Mouse (Mus musculus) layer of hippocampus, postnatal 25 days (tissue): ENCODE results near the gene Tgm1. TPM values are rescaled to one million over a fixed set of nuclear protein-coding genes. Genes with fewer than 3 reads are reported as not detected.

Experiments
- DNase-seq, 2 experiments: peaks; one replicate each; pipeline ENCODE4 v3.0.0; 2022; ENCODE audit warnings: mixed read lengths in 2 of 2, low spot score in 1 of 2; ENCODE audit errors: extremely low spot score in 1 of 2
- total RNA-seq, 2 experiments: library from RNA; stranded (reverse); gene quantifications; 2 replicates each; pipeline ENCODE4 v1.2.3; 2021

Tgm1 gene
- total RNA-seq, 2 experiments from 2014 or later: 0.17 to 0.23 TPM

DNA sequence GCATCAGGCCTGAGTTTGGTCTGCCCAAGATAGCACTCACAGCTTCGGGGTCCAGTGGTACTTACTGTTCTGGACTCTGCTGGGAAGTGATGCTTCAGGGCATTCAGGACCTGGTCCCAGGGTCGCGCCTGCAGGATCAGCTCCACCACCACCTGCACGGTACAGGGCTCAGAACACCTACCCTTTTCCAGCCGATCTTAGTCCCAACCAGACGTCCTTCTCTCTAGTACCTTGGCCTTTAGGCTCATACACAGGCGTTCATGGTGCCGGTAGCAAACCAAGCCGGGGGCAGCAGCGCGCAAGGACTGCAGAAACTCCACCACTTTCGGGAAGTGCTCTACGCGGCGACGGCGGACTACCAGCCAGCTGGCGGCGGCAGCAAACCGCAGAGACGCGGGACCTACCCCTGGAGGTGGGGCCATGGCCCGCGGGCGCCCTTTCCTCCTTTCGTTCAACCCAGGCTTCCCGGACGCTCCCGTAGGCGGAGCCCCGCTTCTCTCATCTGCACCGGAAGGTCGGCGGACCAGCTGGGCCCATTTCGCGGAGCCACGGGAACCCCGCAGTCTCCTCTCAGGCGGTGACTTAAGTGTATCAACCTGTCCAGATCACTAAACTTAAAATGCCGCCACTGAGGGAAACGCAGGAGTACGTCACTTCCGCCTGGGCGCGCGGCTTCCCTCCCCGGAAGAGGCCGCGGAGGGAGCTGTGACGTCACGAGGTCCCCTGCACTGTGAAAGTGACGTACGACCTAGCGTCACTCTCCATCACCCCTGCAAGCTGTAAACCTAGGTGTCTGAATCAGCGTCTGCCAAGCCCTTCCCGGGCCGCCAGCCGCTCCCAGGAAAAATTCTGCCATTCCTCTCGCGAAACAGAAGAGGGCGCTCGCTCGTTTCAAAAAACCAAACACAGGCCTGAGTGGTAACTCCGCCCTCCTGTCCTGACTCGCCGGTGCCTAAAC, 32.3 kb downstream of the Tgm1 start, which contains the start of gene Tinf2:
Gene Tinf2 (minus strand): TSS at position 661 of the 958 bp plus-strand sequence.
- peak; percentile 91 to 92 for DNase-seq

DNA sequence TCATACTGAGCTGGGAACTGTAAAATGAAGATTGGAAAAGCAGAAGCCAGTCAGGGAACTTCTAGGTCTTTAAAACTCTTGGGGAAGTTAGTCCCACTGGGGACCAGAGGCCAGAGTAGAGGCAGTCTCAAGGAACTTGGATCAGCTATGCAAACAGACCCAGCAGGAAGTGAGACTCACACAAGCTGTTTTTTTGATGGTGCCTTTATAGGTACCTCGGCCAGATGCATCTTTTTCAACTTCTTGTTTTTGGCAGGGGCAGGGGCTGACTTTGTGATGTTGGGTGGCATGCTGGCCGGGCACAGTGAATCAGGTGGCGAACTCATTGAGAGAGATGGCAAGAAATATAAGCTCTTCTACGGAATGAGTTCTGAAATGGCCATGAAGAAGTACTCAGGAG, 36.1 kb downstream of the Tgm1 start:
- no peak for DNase-seq

DNA sequence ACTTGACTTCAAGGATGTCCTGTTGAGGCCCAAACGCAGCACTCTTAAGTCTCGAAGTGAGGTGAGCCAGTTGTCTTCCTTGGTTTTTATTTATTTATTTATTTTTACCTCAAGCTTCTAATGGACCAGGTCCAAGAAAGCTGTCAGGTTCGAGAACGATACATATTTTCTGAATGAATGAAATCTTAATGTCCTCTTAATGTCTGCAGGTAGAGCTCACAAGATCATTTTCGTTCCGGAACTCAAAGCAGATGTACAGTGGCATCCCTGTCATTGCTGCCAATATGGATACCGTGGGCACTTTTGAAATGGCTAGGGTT, 41.0 kb downstream of the Tgm1 start:
- no peak for DNase-seq

DNA sequence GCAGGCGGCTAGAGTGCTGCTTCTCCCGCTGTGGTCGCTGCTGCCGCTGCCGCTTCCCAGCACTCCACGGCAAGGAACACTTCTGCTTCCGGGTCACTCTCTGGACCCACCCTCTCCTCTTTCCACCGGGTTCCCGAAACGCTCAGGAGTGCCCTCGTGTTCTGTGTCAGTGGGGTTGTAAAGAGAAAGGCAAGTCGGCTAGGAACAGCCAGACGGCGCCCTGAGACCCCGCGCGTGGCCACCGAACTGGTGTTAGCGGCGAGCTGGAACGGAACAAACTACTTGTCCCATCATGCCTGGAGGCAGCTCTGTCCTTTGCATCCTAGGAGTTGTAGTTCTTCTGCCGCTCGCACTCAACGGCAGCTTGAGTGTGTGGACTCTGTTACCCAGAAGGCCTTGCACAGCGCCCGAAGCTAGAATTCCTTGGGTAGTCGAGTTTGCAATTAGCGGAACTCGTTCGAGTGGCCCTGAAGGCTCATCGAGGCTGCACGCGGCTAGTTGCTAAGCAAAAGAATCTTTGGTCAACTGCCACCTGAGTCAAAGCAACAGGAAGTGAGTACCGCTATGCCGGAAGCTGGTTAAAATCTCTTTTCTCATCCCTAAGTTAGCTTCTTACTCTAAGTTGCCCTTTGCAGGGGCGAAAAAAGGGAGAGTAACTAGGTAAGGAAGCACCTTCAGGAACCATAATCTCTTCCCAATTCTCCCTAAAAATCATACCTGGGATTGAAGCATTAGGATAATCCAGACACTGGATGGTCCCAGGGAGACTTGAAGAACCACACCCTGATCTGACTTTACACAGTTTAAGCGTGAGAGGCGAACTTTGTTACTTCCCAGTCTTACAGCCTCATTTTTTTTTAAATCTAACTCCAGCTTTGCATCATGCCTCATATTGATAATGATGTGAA, 41.6 kb downstream of the Tgm1 start, which contains the start of the genes Gmpr2 and Nedd8:
Gene Gmpr2 (plus strand): TSS at position 109 of the 908 bp plus-strand sequence.
Gene Nedd8 (minus strand): TSS at position 292 of the 908 bp plus-strand sequence.
- DNase-seq: peak; percentile 70 to 90

DNA sequence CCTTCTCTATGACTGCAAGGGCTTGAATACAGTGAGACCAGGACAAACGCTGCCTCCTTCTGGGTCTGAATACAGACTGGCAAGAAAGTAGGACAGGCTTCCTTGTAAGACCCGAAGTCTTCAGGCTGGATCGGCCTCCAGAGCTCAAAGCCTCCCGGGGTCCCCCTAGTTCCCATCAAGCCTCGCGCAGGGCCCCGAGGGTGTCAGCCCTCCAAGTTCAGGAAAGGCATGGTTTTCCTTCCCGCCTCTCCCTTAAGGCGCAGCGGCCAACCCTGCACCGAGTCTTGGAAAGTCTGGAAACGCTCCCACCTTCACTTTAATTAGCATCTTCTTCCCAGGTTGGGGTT, 42.3 kb downstream of the Tgm1 start:
- no peak for DNase-seq

DNA sequence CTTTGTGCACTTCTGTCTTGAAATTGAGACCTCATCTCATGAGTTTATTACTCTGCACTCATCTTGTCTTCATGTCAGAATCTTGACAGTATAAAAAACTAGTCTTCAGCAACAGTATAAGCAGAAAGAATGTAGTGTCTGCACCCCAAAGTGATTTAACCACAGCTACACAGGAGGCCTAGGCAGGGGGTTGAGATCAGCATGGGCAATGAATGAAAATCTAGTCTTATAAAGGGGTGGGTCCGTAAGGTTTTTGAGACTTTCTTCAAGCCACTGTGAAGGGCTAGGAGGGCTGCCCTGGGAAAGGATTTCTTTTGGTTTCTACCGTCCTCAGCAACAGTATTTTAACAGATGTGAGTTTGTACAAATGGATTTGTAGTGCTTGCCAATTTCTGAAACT, 53.1 kb downstream of the Tgm1 start:
- DNase-seq: no peak

DNA sequence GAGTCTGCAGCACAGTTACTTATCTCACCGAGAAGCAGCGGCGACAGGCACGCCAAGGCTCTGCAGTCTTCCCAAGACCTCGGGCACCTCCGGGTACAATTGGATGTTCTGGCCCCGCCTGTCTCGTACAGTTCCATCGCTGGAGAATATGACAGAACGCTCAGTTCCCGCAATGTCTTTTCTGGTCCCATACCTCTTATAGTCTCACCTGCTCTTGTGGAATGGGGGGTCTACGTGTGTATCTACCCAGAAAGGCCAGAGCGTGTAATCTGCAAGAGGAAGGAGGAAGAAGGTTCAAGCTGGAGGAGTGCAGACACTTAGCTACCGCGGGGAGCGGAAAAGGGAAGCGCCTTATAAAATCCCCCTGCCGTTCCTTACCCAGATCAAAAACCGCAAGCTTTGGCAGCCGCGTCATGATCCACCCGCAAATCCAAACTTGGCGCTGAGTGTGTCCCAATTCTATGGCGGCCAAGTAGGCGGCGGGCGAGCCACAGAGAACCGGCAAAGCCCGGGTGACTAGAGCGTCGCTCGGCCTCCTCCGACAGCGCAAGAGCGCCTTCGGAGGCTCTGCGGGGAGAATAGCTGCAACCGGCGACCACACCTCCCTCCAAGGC, 53.7 kb downstream of the Tgm1 start, which contains the start of gene Mdp1:
Gene Mdp1 (minus strand): TSS at position 549 of the 614 bp plus-strand sequence.
- peak; percentile 67 to 68 for DNase-seq

DNA sequence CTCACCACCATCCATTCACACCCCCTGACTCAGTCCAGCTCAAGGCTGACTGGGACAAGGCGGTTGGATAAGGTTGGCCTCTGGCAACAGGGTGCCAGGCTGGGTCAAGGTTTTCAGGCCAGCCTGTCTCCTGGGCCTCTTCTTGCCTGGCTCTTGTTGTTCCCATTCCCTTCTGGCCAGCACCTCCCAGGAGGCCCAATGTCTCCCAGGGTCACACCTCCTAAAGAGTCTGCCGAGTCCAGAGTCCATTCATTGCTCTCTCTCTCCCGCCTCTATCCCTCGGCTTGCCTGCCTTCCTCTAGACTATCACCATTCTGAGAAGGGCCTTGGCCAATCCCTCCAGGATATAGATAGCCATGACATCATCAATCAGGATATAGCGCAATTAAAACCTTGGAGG, 55.7 kb downstream of the Tgm1 start:
- no peak for DNase-seq

DNA sequence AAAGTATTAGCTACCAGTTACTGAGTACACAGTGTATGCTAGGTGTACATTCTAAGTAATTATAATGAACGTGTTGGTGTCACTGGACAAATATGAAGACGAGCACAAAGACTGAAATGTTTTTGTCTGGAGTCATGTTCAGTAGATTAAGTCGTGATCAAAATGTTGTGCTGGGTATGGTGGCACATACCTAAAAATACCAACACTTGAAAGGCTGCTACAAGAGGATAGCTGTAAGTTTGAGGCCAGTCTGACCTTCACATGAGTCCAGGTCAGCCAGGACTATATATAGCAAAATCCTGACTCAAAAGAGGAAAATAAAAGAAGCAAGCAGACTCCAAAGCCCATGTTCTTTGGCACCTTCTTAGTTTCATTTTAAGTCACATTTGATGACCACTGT, 56.8 kb downstream of the Tgm1 start:
- no peak for DNase-seq

DNA sequence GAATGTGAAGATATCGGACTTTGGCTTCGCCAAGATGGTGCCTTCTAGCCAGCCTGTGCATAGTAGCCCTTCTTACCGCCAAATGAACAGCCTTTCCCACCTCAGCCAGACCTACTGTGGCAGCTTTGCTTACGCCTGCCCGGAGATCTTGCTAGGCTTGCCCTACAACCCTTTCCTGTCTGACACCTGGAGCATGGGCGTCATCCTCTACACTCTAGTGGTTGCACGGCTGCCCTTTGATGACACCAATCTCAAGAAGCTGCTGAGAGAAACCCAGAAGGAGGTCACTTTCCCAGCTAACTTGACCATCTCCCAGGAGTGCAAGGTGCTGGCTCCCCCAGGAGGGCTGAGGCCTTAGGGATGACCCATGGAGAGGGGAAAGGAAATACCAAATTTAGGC, 62.2 kb downstream of the Tgm1 start:
- DNase-seq: no peak

Other genes with a start within 250 kb of the Tgm1 start
- 10 to 100 TPM; 20.7 to 22.1 TPM for gene Dhrs4, start 235.2 kb downstream of the Tgm1 start, total RNA-seq
- 10 to 100 TPM; 47.0 to 66.6 TPM for gene Carmil3, start 223.3 kb downstream of the Tgm1 start, total RNA-seq
- gene Cpne6, start 203.5 kb downstream of the Tgm1 start, total RNA-seq: 100 to 1,000 TPM; 664 to 669 TPM
- gene Nrl, start 188.9 kb downstream of the Tgm1 start, total RNA-seq: 1 to 10 TPM; 2.1 to 2.2 TPM
- gene Pck2, start 173.7 kb downstream of the Tgm1 start, total RNA-seq: 10 to 100 TPM; 37.2 to 37.8 TPM
- gene Dcaf11, start 153.9 kb downstream of the Tgm1 start, total RNA-seq: 10 to 100 TPM; 72.7 to 86.4 TPM
- under 1 TPM; 0.89 to 0.92 TPM for gene A730061H03Rik, start 153.5 kb downstream of the Tgm1 start, total RNA-seq
- gene Fitm1, start 138.3 kb downstream of the Tgm1 start, total RNA-seq: not detected
- 10 to 100 TPM; 49.3 to 56.6 TPM for gene Psme1, start 135.8 kb downstream of the Tgm1 start, total RNA-seq
- 10 to 100 TPM; 47.2 to 56.6 TPM for gene Emc9, start 128.6 kb downstream of the Tgm1 start, total RNA-seq
- 10 to 100 TPM; 47.9 to 55.6 TPM for gene Psme2, start 122.8 kb downstream of the Tgm1 start, total RNA-seq
- gene Rnf31, start 122.2 kb downstream of the Tgm1 start, total RNA-seq: 10 to 100 TPM; 36.4 to 41.9 TPM
- 10 to 100 TPM in 1 of 2 experiments, 1 to 10 TPM in 1; 9.6 to 12.2 TPM for gene Irf9, start 110.4 kb downstream of the Tgm1 start, total RNA-seq
- gene Rec8, start 95.9 kb downstream of the Tgm1 start, total RNA-seq: 1 to 10 TPM; 1.2 to 2.7 TPM
- gene Ipo4, start 78.0 kb downstream of the Tgm1 start, total RNA-seq: 100 to 1,000 TPM; 118 to 121 TPM
- 1 to 10 TPM; 2.1 to 6.3 TPM for gene Gm49378, start 76.0 kb downstream of the Tgm1 start, total RNA-seq
- gene Tm9sf1, start 70.1 kb downstream of the Tgm1 start, total RNA-seq: 10 to 100 TPM; 42.2 to 49.7 TPM
- gene Tssk4, start 63.7 kb downstream of the Tgm1 start, total RNA-seq: under 1 TPM; 0.71 to 0.94 TPM
- 10 to 100 TPM; 49.2 to 50.4 TPM for gene Mdp1, start 53.4 kb downstream of the Tgm1 start, total RNA-seq
- 10 to 100 TPM; 26.8 to 29.3 TPM for gene Gmpr2, start 42.0 kb downstream of the Tgm1 start, total RNA-seq
- gene Nedd8, start 41.8 kb downstream of the Tgm1 start, total RNA-seq: 100 to 1,000 TPM; 303 to 311 TPM
- gene Tinf2, start 32.1 kb downstream of the Tgm1 start, total RNA-seq: 10 to 100 TPM; 14.0 to 14.9 TPM
- 10 to 100 TPM; 40.1 to 45.0 TPM for gene Rabggta, start 8.3 kb upstream of the Tgm1 start, total RNA-seq
- gene Dhrs1, start 31.8 kb upstream of the Tgm1 start, total RNA-seq: 10 to 100 TPM; 78.3 to 94.9 TPM
- 10 to 100 TPM; 13.4 to 13.6 TPM for gene Nop9, start 31.8 kb upstream of the Tgm1 start, total RNA-seq
- gene Cideb, start 44.5 kb upstream of the Tgm1 start, total RNA-seq: 1 to 10 TPM; 1.4 to 2.1 TPM
- gene Ltb4r2, start 47.5 kb upstream of the Tgm1 start, total RNA-seq: under 1 TPM; 0.10 to 0.19 TPM
- under 1 TPM in 1 of 2 experiments, not detected in 1; 0.32 TPM for gene Ltb4r1, start 52.0 kb upstream of the Tgm1 start, total RNA-seq
- 1 to 10 TPM; 3.9 to 5.9 TPM for gene Adcy4, start 70.2 kb upstream of the Tgm1 start, total RNA-seq
- 1 to 10 TPM in 1 of 2 experiments, under 1 TPM in 1; 0.61 to 1.2 TPM for gene Ripk3, start 74.9 kb upstream of the Tgm1 start, total RNA-seq
- gene Nfatc4, start 109.2 kb upstream of the Tgm1 start, total RNA-seq: 1 to 10 TPM; 1.6 to 3.9 TPM
- 10 to 100 TPM in 1 of 2 experiments, 1 to 10 TPM in 1; 8.5 to 10.7 TPM for gene Nynrin, start 140.1 kb upstream of the Tgm1 start, total RNA-seq
- 1 to 10 TPM in 1 of 2 experiments, under 1 TPM in 1; 0.42 to 1.4 TPM for gene Cbln3, start 170.5 kb upstream of the Tgm1 start, total RNA-seq
- 10 to 100 TPM; 10.5 to 12.1 TPM for gene Khnyn, start 171.0 kb upstream of the Tgm1 start, total RNA-seq
- gene Sdr39u1, start 186.4 kb upstream of the Tgm1 start, total RNA-seq: 10 to 100 TPM; 74.9 to 79.0 TPM
- under 1 TPM in 1 of 2 experiments, not detected in 1; 0.59 TPM for gene Cma1, start 230.7 kb upstream of the Tgm1 start, total RNA-seq
- not detected for gene Cma2, start 237.1 kb upstream of the Tgm1 start, total RNA-seq